Mouse (Mus musculus) CH12.LX (cell line): ENCODE measurements around the gene Cdkn2d.

Experiments
- CTCF ChIP-seq, 2 experiments: IDR thresholded peaks in 1 of 2; conservative IDR thresholded peaks in 1 of 2; 2 replicates each; pipeline ENCODE4 v1.5.1; 2011 to 2012; ENCODE audit warnings: low read depth in 2 of 2, low read length in 2 of 2, improper control_type of control experiment in 1 of 2, inconsistent platforms in 1 of 2, mild to moderate bottlenecking in 1 of 2, moderate library complexity in 1 of 2
- EP300 ChIP-seq: IDR thresholded peaks from 2 replicates; pipeline ENCODE4 v1.6.1; 2011; ENCODE audit warnings: low read length, improper control_type of control experiment
- RAD21 ChIP-seq: IDR thresholded peaks from 2 replicates; pipeline ENCODE4 v1.6.1; 2011; ENCODE audit warnings: low read depth, mild to moderate bottlenecking, low read length, improper control_type of control experiment, moderate library complexity

GRCm38 (mm10) chr9:21327569-21327968 is 36.4 kb upstream of the Cdkn2d start:
- TF ChIP-seq CTCF (conservative IDR thresholded peaks at IDR 0.05 in 1 of 2, IDR thresholded peaks at IDR 0.05 in 1 of 2; ENCODE audit: low read depth in 2 of 2, low read length in 2 of 2) (peak in 1 of 2 experiments; percentile 51; a peak in 2 of 4 replicates), RAD21 (peak; percentile 3), EP300 (no peak)
